Mouse (Mus musculus): ENCODE measurements around the gene Myg1. TPM values are rescaled to one million over a fixed set of nuclear protein-coding genes. Genes with fewer than 3 reads are reported as not detected.

Myg1 gene
- polyA plus RNA-seq, 2 experiments = 32.5 to 43.2 TPM

DNA sequence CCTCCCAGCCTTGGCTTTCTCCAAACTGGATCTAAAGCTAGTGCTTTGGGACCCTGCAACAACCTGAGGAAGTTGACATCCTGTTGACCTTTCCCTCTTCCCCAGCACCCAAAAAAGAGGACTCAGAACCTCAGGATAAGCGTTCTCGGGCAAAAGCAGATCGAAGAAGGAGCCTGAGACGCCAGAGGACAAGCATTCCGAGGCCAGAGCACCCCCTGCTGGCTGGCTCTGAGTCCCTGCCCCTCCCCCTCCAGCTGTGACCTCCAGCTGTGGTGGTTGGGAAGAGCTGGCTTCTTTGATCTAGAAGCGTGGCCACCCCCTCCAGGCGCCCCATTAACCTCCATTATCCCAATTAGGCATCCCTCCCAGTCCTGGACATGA lies 45.6 kb downstream of the Myg1 start:
- Histone ChIP-seq H3K9ac (replicated peaks) (peak overlapping the region; percentile 66), H3K9me3 (ENCODE audit: control insufficient read depth, low read length) (no peaks in the 10 kb centered on the region), H3K27ac (no peak overlapping the region), H3K4me3 (ENCODE audit: insufficient read depth in 1 of 2, low read depth in 2 of 2, low read length in 2 of 2) (peak overlapping the region; percentile 57 to 82), H3K4me2 (ENCODE audit: low read depth) (peak overlapping the region; percentile 95), H3K36me3 (replicated peaks; ENCODE audit: control insufficient read depth, insufficient read depth, low read depth) (no peaks in the 10 kb centered on the region), H3K4me1 (replicated peaks; ENCODE audit: control insufficient read depth in 2 of 2, insufficient read depth in 2 of 2, low read length in 1 of 2) (peaks cover 8 to 14% of the 10 kb centered on the region in 2 experiments), H3K27me3 (ENCODE audit: control insufficient read depth, insufficient read depth, low read length) (no peaks in the 10 kb centered on the region; the same call in 1 of the 2 replicates)
- peak; percentile 80 for ATAC-seq (ENCODE audit: insufficient read depth)
- peak; percentile 60 to 69 (median 65) for DNase-seq (ENCODE audit: low read depth in 3 of 3, low spot score in 3 of 3)
- no peak for TF ChIP-seq EP300 (IDR thresholded peaks at IDR 0.05; ENCODE audit: low read depth)
- peak; percentile 96 for TF ChIP-seq CTCF (IDR thresholded peaks at IDR 0.05; ENCODE audit: low read depth)
- 0% methylated on average over 7 of the region's 7 CpGs for WGBS (ENCODE audit: insufficient replicate concordance)

DNA sequence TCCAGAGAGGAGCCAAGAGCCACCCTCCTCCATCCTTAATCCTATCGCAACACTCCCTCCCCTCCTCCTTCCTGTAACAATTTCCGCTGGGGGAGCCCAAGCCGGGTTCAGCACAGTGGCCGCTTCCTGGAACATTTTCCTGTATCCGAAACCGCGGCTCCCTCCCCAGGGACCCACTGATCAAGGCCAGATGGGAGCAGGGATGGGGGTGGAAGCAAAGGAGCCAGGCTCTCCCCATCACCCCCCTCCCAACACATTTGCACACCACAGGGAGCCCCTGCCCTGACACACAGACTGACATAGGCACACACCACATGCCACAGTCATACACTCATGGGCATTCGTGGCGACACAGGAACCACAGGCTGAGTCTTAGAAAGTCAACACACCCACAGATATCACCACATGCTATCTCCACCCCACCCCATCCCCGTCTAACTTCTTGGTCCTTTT lies 46.3 kb downstream of the Myg1 start:
- Histone ChIP-seq H3K4me3 (ENCODE audit: insufficient read depth in 1 of 2, low read depth in 2 of 2, low read length in 2 of 2) (no peak overlapping the region), H3K27me3 (ENCODE audit: control insufficient read depth, insufficient read depth, low read length) (no peaks in the 10 kb centered on the region; the same call in 1 of the 2 replicates), H3K27ac (no peak overlapping the region), H3K9me3 (ENCODE audit: control insufficient read depth, low read length) (no peaks in the 10 kb centered on the region), H3K4me2 (ENCODE audit: low read depth) (peak overlapping the region; percentile 95), H3K9ac (replicated peaks) (0 out of 2 replicates have a peak overlapping the region, but pooled peaks have one; percentile 15), H3K36me3 (replicated peaks; ENCODE audit: control insufficient read depth, insufficient read depth, low read depth) (no peaks in the 10 kb centered on the region), H3K4me1 (replicated peaks; ENCODE audit: control insufficient read depth in 2 of 2, insufficient read depth in 2 of 2, low read length in 1 of 2) (peaks cover 8 to 14% of the 10 kb centered on the region in 2 experiments)
- ATAC-seq (ENCODE audit: insufficient read depth) = no peak
- no peak for DNase-seq (ENCODE audit: low read depth in 3 of 3, low spot score in 3 of 3)
- WGBS (ENCODE audit: insufficient replicate concordance) = 6% methylated on average over 10 of the region's 10 CpGs
- TF ChIP-seq EP300 (IDR thresholded peaks at IDR 0.05; ENCODE audit: low read depth) = no peak
- no peak for TF ChIP-seq CTCF (IDR thresholded peaks at IDR 0.05; ENCODE audit: low read depth)

DNA sequence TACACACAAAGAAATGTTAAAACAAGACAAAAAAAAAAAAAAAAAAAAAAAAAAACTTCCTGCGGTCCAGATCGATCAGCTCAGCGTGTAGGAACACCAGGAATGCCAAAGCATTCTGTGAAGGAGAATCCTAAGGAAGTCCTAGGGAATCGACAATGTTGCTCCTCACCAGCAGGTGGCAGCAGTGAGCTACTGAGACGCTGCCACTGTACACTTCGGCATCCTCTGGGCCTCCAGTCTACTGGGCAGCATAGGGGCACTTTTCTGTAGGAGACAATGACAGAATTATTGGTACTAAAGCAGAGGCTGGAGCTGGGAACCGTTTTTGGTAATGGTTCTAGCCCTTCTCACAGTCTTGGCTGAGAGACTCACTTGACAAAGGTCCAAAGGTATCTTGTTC lies 50.1 kb downstream of the Myg1 start:
- H3K27me3 ChIP-seq (ENCODE audit: control insufficient read depth, insufficient read depth, low read length) = no peaks in the 10 kb centered on the region
- H3K4me2 ChIP-seq (ENCODE audit: low read depth) = no peak overlapping the region
- peaks cover 8 to 12% of the 10 kb centered on the region in 2 experiments for H3K4me1 ChIP-seq (replicated peaks; ENCODE audit: control insufficient read depth in 2 of 2, insufficient read depth in 2 of 2, low read length in 1 of 2)
- DNase-seq (ENCODE audit: low read depth in 3 of 3, low spot score in 3 of 3) (peak in 1 of 3 experiments; percentile 54), ATAC-seq (ENCODE audit: insufficient read depth) (peak; percentile 32; the same call in 1 of the 2 replicates)
- no peak overlapping the region for H3K4me3 ChIP-seq (ENCODE audit: insufficient read depth in 1 of 2, low read depth in 2 of 2, low read length in 2 of 2)
- 0% methylated on average over 7 of the region's 7 CpGs for WGBS (ENCODE audit: insufficient replicate concordance)
- H3K27ac ChIP-seq = no peak overlapping the region
- H3K36me3 ChIP-seq (replicated peaks; ENCODE audit: control insufficient read depth, insufficient read depth, low read depth) = no peaks in the 10 kb centered on the region
- no peak overlapping the region for H3K9ac ChIP-seq (replicated peaks)
- TF ChIP-seq EP300 (IDR thresholded peaks at IDR 0.05; ENCODE audit: low read depth) (no peak), CTCF (IDR thresholded peaks at IDR 0.05; ENCODE audit: low read depth) (peak; percentile 98)
- H3K9me3 ChIP-seq (ENCODE audit: control insufficient read depth, low read length) = no peaks in the 10 kb centered on the region

DNA sequence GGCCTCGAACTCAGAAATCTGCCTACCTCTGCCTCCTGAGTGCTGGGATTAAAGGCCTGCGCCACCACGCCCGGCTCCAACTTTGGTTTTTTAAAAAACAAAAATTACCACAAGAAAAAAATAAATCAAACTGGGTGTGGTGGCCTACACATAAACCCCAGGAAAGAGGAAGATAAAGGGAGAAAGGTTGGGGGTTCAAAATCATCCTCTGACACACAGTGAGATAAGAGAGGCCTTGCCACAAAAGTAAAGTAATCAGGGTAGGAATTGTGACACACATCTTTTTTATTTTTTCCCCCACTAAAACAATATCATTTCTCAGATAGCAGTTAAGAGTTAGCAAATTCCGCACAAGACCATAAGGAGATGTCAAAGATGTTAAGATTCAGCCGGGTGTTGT lies 52.2 kb downstream of the Myg1 start:
- Histone ChIP-seq H3K4me3 (ENCODE audit: insufficient read depth in 1 of 2, low read depth in 2 of 2, low read length in 2 of 2) (no peak overlapping the region), H3K36me3 (replicated peaks; ENCODE audit: control insufficient read depth, insufficient read depth, low read depth) (no peaks in the 10 kb centered on the region), H3K4me1 (replicated peaks; ENCODE audit: control insufficient read depth in 2 of 2, insufficient read depth in 2 of 2, low read length in 1 of 2) (peaks cover 0 to 3% of the 10 kb centered on the region in 2 experiments; a peak in 3 of 4 replicates), H3K27me3 (ENCODE audit: control insufficient read depth, insufficient read depth, low read length) (no peaks in the 10 kb centered on the region), H3K9me3 (ENCODE audit: control insufficient read depth, low read length) (no peaks in the 10 kb centered on the region), H3K9ac (replicated peaks) (no peak overlapping the region), H3K4me2 (ENCODE audit: low read depth) (no peak overlapping the region), H3K27ac (no peak overlapping the region)
- WGBS (ENCODE audit: insufficient replicate concordance) = 46% methylated on average over 6 of the region's 6 CpGs
- ATAC-seq (ENCODE audit: insufficient read depth) (no peak), DNase-seq (ENCODE audit: low read depth in 3 of 3, low spot score in 3 of 3) (no peak)
- TF ChIP-seq CTCF (IDR thresholded peaks at IDR 0.05; ENCODE audit: low read depth) (no peak), EP300 (IDR thresholded peaks at IDR 0.05; ENCODE audit: low read depth) (no peak)

DNA sequence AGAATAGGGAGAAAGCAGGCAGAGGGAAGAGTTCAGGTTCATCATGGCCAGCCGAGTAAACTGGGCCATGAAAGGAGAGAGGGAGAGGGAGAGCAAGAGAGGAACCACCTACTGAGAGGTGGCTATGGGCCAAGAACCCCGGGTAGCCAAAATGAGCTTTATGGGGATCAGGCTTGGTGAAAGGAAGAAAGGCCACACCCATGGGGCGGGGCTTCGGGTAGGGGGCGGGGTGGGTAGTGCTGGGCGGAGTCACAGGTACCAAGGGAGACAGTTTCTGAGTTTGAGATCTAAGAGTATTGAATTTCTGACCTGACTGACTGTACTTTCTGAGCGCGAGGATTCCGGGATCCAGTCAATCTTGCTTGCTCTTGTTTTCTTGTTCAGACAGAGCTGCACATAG lies 55.1 kb downstream of the Myg1 start:
- peak; percentile 45; the same call in 1 of the 2 replicates for ATAC-seq (ENCODE audit: insufficient read depth)

More for the DNA sequence above, 55.1 kb downstream of the Myg1 start:
- no peak for DNase-seq (ENCODE audit: low read depth in 3 of 3, low spot score in 3 of 3)
- H3K4me2 ChIP-seq (ENCODE audit: low read depth) = no peak overlapping the region
- TF ChIP-seq EP300 (IDR thresholded peaks at IDR 0.05; ENCODE audit: low read depth) (no peak), CTCF (IDR thresholded peaks at IDR 0.05; ENCODE audit: low read depth) (no peak)
- no peaks in the 10 kb centered on the region for H3K36me3 ChIP-seq (replicated peaks; ENCODE audit: control insufficient read depth, insufficient read depth, low read depth)
- no peak overlapping the region for H3K4me3 ChIP-seq (ENCODE audit: insufficient read depth in 1 of 2, low read depth in 2 of 2, low read length in 2 of 2)
- no peak overlapping the region for H3K9ac ChIP-seq (replicated peaks)
- no peaks in the 10 kb centered on the region for H3K27me3 ChIP-seq (ENCODE audit: control insufficient read depth, insufficient read depth, low read length)
- H3K27ac ChIP-seq = no peak overlapping the region
- H3K4me1 ChIP-seq (replicated peaks; ENCODE audit: control insufficient read depth in 2 of 2, insufficient read depth in 2 of 2, low read length in 1 of 2) = peaks cover 0 to 3% of the 10 kb centered on the region in 2 experiments; a peak in 3 of 4 replicates
- H3K9me3 ChIP-seq (ENCODE audit: control insufficient read depth, low read length) = no peaks in the 10 kb centered on the region
- WGBS (ENCODE audit: insufficient replicate concordance) = 38% methylated on average over 9 of the region's 9 CpGs

Other genes starting within 250 kb of the Myg1 start
- gene Tns2, start 231.3 kb upstream of the Myg1 start, polyA plus RNA-seq (2012; rRNA removed) = 4.9 and 5.2 TPM in 2 replicates
- 3.7 and 4.3 TPM in 2 replicates for gene Tns2, start 231.3 kb upstream of the Myg1 start, polyA plus RNA-seq (2014; fragmentation: Nextera tagmentation; extraction: Ambion mirVana)
- 11.9 and 12.5 TPM in 2 replicates for gene Spryd3, start 195.5 kb upstream of the Myg1 start, polyA plus RNA-seq (2012; rRNA removed)
- 8.8 and 9.1 TPM in 2 replicates for gene Spryd3, start 195.5 kb upstream of the Myg1 start, polyA plus RNA-seq (2014; fragmentation: Nextera tagmentation; extraction: Ambion mirVana)
- gene Igfbp6, start 187.3 kb upstream of the Myg1 start, polyA plus RNA-seq (2012; rRNA removed) = 0.66 and 0.90 TPM in 2 replicates
- 0.95 and 1.6 TPM in 2 replicates for gene Igfbp6, start 187.3 kb upstream of the Myg1 start, polyA plus RNA-seq (2014; fragmentation: Nextera tagmentation; extraction: Ambion mirVana)
- gene Soat2, start 181.2 kb upstream of the Myg1 start, polyA plus RNA-seq (2012; rRNA removed) = 34.4 and 36.4 TPM in 2 replicates
- gene Soat2, start 181.2 kb upstream of the Myg1 start, polyA plus RNA-seq (2014; fragmentation: Nextera tagmentation; extraction: Ambion mirVana) = 21.9 and 25.5 TPM in 2 replicates
- 10.2 and 14.9 TPM in 2 replicates for gene Zfp740, start 128.5 kb upstream of the Myg1 start, polyA plus RNA-seq (2012; rRNA removed)
- 11.7 and 12.0 TPM in 2 replicates for gene Zfp740, start 128.5 kb upstream of the Myg1 start, polyA plus RNA-seq (2014; fragmentation: Nextera tagmentation; extraction: Ambion mirVana)
- 14.9 and 17.9 TPM in 2 replicates for gene Csad, start 127.0 kb upstream of the Myg1 start, polyA plus RNA-seq (2012; rRNA removed)
- gene Csad, start 127.0 kb upstream of the Myg1 start, polyA plus RNA-seq (2014; fragmentation: Nextera tagmentation; extraction: Ambion mirVana) = 22.6 and 24.0 TPM in 2 replicates
- gene Itgb7, start 99.8 kb upstream of the Myg1 start, polyA plus RNA-seq (2012; rRNA removed) = 1.6 and 2.7 TPM in 2 replicates
- gene Itgb7, start 99.8 kb upstream of the Myg1 start, polyA plus RNA-seq (2014; fragmentation: Nextera tagmentation; extraction: Ambion mirVana) = 5.6 and 5.7 TPM in 2 replicates
- gene Rarg, start 74.2 kb upstream of the Myg1 start, polyA plus RNA-seq (2012; rRNA removed) = 2.3 and 2.5 TPM in 2 replicates
- 1.9 and 2.1 TPM in 2 replicates for gene Rarg, start 74.2 kb upstream of the Myg1 start, polyA plus RNA-seq (2014; fragmentation: Nextera tagmentation; extraction: Ambion mirVana)
- gene Gm9918, start 61.1 kb upstream of the Myg1 start, polyA plus RNA-seq (2012; rRNA removed) = 0.04 TPM in 1 of 2 replicates, not detected in the other
- 0.04 TPM in 1 of 2 replicates, not detected in the other for gene Gm9918, start 61.1 kb upstream of the Myg1 start, polyA plus RNA-seq (2014; fragmentation: Nextera tagmentation; extraction: Ambion mirVana)
- 13.4 and 15.4 TPM in 2 replicates for gene Mfsd5, start 52.3 kb upstream of the Myg1 start, polyA plus RNA-seq (2012; rRNA removed)
- 21.2 and 23.5 TPM in 2 replicates for gene Mfsd5, start 52.3 kb upstream of the Myg1 start, polyA plus RNA-seq (2014; fragmentation: Nextera tagmentation; extraction: Ambion mirVana)
- gene Espl1, start 35.4 kb upstream of the Myg1 start, polyA plus RNA-seq (2012; rRNA removed) = 17.0 and 17.3 TPM in 2 replicates
- 25.6 and 28.2 TPM in 2 replicates for gene Espl1, start 35.4 kb upstream of the Myg1 start, polyA plus RNA-seq (2014; fragmentation: Nextera tagmentation; extraction: Ambion mirVana)
- gene Pfdn5, start 5.6 kb upstream of the Myg1 start, polyA plus RNA-seq (2012; rRNA removed) = 42.1 and 82.2 TPM in 2 replicates
- gene Pfdn5, start 5.6 kb upstream of the Myg1 start, polyA plus RNA-seq (2014; fragmentation: Nextera tagmentation; extraction: Ambion mirVana) = 149 and 156 TPM in 2 replicates
- gene Aaas, start 19.1 kb downstream of the Myg1 start, polyA plus RNA-seq (2012; rRNA removed) = 31.0 and 33.7 TPM in 2 replicates
- gene Aaas, start 19.1 kb downstream of the Myg1 start, polyA plus RNA-seq (2014; fragmentation: Nextera tagmentation; extraction: Ambion mirVana) = 44.3 and 48.9 TPM in 2 replicates
- 0.01 and 0.07 TPM in 2 replicates for gene Sp7, start 35.5 kb downstream of the Myg1 start, polyA plus RNA-seq (2012; rRNA removed)
- 0.04 TPM in 1 of 2 replicates, not detected in the other for gene Sp7, start 35.5 kb downstream of the Myg1 start, polyA plus RNA-seq (2014; fragmentation: Nextera tagmentation; extraction: Ambion mirVana)
- 9.2 and 9.5 TPM in 2 replicates for gene Sp1, start 74.4 kb downstream of the Myg1 start, polyA plus RNA-seq (2012; rRNA removed)
- gene Sp1, start 74.4 kb downstream of the Myg1 start, polyA plus RNA-seq (2014; fragmentation: Nextera tagmentation; extraction: Ambion mirVana) = 5.0 and 5.4 TPM in 2 replicates
- gene Amhr2, start 113.7 kb downstream of the Myg1 start, polyA plus RNA-seq (2012; rRNA removed) = 0.05 and 0.06 TPM in 2 replicates
- 0.11 and 0.23 TPM in 2 replicates for gene Amhr2, start 113.7 kb downstream of the Myg1 start, polyA plus RNA-seq (2014; fragmentation: Nextera tagmentation; extraction: Ambion mirVana)
- gene Prr13, start 127.3 kb downstream of the Myg1 start, polyA plus RNA-seq (2012; rRNA removed) = 69.0 and 84.6 TPM in 2 replicates
- 111 and 117 TPM in 2 replicates for gene Prr13, start 127.3 kb downstream of the Myg1 start, polyA plus RNA-seq (2014; fragmentation: Nextera tagmentation; extraction: Ambion mirVana)
- 185 and 221 TPM in 2 replicates for gene Pcbp2, start 138.8 kb downstream of the Myg1 start, polyA plus RNA-seq (2012; rRNA removed)
- gene Pcbp2, start 138.8 kb downstream of the Myg1 start, polyA plus RNA-seq (2014; fragmentation: Nextera tagmentation; extraction: Ambion mirVana) = 93.3 and 103 TPM in 2 replicates
- not detected in 2 replicates for gene Gm10337, start 172.0 kb downstream of the Myg1 start, polyA plus RNA-seq (2012; rRNA removed)
- not detected in 2 replicates for gene Gm10337, start 172.0 kb downstream of the Myg1 start, polyA plus RNA-seq (2014; fragmentation: Nextera tagmentation; extraction: Ambion mirVana)
- 0.77 and 1.3 TPM in 2 replicates for gene Map3k12, start 185.4 kb downstream of the Myg1 start, polyA plus RNA-seq (2012; rRNA removed)
- gene Map3k12, start 185.4 kb downstream of the Myg1 start, polyA plus RNA-seq (2014; fragmentation: Nextera tagmentation; extraction: Ambion mirVana) = 0.78 and 1.1 TPM in 2 replicates
- 39.6 and 40.9 TPM in 2 replicates for gene Tarbp2, start 186.5 kb downstream of the Myg1 start, polyA plus RNA-seq (2012; rRNA removed)
- gene Tarbp2, start 186.5 kb downstream of the Myg1 start, polyA plus RNA-seq (2014; fragmentation: Nextera tagmentation; extraction: Ambion mirVana) = 31.5 and 40.2 TPM in 2 replicates
- 1.2 and 1.4 TPM in 2 replicates for gene Npff, start 193.2 kb downstream of the Myg1 start, polyA plus RNA-seq (2012; rRNA removed)
- 0.19 and 0.94 TPM in 2 replicates for gene Npff, start 193.2 kb downstream of the Myg1 start, polyA plus RNA-seq (2014; fragmentation: Nextera tagmentation; extraction: Ambion mirVana)

Measured in liver, embryonic 14.5 days (tissue).